Mouse (Mus musculus) layer of hippocampus, postnatal 25 days (tissue): ENCODE measurements around the gene 1700022I11Rik. TPM values are rescaled to one million over a fixed set of nuclear protein-coding genes. Genes with fewer than 3 reads are reported as not detected.
A peak's percentile ranks its signal among the peaks of the same experiment; 100 is the strongest.

Experiments used
- DNase-seq, 2 experiments: peaks; one replicate each; pipeline ENCODE4 v3.0.0; 2022; ENCODE audit warnings: mixed read lengths in 2 of 2, low spot score in 1 of 2; ENCODE audit errors: extremely low spot score in 1 of 2
- total RNA-seq, 2 experiments: library from RNA; stranded (reverse); gene quantifications; 2 replicates each; pipeline ENCODE4 v1.2.3; 2021

Gene 1700022I11Rik
- not detected for total RNA-seq

DNA sequence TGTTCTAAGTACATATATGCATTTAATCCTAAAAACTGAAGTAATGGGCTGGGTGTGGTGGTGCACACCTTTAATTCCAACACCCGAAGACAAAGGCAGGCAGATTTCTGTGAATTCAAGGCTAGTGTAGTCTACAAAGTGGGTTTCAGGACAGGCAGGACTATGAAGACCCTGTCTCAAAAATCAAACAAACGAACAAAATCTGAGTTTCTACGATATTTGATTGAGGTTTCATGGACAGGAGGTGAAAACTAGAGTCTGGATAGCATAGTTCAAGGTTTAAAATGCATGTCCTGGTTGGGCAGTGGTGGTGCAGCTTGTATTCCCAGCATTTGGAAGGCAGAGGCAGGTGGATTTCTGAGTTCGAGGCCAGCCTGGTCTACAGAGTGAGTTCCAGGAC is at the start of gene 1700022I11Rik:
Gene 1700022I11Rik (plus strand): TSS at position 301 of the 400 bp plus-strand sequence.
- no peak for DNase-seq

DNA sequence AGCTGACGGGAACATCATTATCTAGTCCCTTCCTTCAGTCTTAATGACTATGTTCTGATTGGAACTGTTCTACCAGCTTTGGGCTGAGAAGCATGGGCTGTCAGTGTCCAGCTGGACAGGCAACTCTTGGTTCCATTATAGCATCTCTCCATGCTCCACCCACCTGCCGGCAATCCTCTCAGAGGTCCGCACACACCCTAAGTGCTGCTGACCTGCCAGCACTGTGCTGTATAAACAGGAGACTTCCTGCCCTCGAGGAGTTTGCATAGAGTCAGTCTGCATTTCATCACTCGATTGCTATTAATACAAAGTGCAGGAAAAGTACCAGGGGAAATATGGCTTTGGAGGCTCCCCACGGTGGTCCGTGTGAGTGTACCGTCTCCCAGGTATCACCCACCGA is 48.7 kb upstream of the 1700022I11Rik start:
- DNase-seq: no peak

DNA sequence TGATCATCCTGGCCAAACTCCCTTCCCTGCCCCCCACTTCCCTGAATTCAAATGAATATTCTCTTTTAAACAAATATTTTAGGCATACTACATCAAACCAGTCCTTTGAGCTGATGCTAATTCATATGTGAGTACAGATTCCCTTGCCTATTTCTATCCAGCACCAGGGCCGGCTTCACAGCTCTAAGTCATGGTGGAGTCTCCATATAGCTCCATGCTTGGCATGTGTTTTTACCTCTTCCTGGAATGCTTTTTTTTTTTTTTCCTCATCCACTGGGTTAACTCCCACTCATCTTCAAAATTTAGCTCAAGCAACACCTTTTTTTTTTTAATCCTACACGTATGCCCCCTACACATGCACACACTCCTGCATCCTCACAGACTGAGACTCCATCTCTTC is 47.9 kb upstream of the 1700022I11Rik start:
- peak in 1 of 2 experiments; percentile 6 for DNase-seq

DNA sequence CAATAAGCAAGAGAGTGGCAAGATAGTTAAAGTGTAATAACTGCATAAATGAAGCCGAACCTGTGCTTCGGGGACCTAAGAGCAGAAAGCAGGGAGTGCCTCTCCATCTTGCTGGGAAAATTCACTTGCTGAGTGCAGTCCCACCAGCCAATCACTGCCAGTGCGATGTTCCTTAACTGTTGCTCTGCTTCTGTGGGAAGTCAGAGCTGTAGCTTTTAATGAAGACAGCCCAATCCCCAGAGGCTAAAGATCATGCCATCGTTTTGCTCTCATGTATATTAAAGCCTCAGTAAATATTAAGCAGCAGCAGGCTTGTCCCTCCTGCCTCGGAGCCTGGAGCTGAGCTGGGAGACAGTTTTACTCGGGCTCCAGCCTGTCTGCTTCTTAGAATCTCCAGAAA is 47.3 kb upstream of the 1700022I11Rik start:
- peak in 1 of 2 experiments; percentile 7 for DNase-seq

DNA sequence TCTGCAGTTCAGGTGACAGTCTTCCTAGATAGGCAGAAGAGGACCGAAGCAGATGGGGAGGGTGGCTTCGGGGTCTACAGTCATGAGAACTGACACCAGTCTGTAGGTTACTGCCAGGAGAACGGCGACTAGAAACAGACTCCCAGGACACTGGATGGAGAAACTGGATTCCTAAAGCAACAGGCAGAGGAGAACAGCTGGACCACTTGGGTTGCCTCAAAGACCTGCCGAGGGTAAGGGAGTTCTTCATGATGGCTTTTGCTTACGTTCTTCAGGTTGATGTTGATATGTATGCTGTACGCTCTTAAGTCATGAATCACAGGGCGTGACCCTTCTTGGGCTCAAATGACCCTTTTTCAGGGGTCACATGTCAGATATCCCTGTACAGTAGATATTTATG is 46.9 kb upstream of the 1700022I11Rik start:
- DNase-seq: peak in 1 of 2 experiments; percentile 2

DNA sequence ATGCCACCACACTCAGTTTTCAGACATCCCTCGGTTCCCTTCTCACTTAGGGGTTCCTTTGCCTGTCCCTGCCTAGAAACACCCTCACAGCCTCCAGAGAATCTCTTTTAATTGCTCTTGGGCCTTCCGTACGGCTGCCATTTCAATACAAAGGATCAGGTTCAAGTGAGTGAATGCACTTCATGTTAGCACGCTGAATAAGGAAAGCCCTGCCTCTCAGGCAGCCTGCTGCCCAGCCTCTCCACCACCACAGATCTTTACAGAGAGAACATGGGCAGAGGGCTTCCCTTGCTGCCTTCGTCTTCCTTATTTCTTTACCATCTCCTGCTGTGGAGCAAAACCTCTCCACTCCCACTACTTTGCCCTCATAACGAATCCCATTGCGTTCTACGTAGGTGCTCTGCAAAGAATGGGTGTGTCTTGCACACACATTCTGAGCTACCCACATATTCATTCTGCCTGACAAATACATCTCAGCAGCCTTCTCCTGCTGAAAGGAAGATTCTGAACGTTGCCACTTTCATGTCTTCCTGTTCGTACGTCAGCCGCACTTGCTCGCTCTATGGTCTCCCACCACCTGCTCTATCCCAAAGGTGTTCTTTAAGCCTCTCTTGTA is 45.2 kb upstream of the 1700022I11Rik start:
- peak in 1 of 2 experiments; percentile 5 for DNase-seq

DNA sequence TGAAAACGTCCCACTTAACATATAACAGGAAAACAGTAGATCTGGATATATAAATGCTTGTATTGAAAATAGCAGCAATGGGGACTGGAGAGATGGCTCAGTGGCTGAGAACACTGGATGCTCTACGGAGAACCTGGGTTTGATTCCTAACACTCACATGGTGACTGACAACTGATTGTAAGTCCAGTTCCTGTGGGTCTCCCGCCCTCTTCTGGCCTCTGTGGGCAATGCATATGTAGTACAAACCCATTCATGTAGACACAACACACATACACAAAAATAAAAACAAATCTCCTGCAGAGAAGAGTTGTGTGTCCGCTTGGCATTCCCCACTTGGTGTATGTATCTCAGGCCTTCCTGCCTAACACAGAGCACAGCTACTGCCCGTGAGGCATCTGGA is 41.2 kb upstream of the 1700022I11Rik start:
- peak in 1 of 2 experiments; percentile 3 for DNase-seq

DNA sequence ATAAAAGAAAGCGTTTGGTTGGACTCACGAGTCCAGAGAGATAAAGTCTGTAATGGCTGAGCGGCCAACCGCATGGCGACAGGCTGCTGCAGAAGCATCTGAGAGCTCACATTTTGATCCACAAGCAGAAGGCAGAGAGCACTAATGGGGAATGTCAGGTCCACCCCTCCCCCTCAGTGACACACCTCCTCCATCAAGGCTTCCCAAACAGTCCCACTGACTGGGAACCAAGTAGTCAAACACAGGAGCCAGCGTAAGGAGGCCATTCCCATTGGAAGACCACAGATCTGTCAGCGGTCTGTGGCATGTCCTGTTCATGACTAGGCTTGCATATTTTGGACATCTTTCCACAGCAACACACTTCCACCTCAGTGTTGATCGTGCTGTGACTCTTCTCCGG is 40.5 kb upstream of the 1700022I11Rik start:
- peak in 1 of 2 experiments; percentile 2 for DNase-seq

DNA sequence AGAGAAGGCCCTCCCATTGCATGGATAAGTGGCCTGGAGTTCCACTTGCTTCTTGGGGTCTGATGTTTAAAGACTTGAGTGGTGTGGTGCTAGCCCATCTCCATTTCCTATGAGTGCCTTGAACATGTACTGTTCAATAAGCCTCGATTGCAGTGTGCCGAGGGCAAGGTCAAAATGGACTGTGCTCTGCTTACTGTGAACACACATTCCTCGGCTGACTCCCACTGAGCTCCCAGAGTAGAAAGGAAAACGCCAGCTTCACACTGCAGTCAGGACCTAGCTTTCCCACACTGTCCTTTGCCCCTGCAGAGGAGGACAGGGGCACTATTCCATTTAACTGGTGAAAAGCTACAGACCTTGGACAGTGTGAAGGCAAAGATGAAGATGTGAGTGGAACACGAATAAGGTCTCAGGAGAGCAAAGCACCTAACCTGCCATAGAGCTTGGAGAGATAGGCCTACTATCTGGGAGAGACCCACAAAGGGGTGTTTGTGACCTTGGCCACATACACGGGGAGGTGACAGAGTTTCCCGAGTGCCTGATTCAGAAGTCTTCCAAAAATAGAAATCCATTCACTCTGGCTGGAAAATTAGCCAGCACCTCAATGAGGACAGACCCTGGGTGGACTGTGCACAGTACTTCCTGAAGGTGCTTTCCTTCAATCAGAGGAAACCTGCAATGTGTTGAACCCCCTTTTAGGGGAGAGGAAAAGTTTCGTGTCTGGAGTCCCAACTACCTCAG is 37.0 kb upstream of the 1700022I11Rik start:
- DNase-seq: peak in 1 of 2 experiments; percentile 3

DNA sequence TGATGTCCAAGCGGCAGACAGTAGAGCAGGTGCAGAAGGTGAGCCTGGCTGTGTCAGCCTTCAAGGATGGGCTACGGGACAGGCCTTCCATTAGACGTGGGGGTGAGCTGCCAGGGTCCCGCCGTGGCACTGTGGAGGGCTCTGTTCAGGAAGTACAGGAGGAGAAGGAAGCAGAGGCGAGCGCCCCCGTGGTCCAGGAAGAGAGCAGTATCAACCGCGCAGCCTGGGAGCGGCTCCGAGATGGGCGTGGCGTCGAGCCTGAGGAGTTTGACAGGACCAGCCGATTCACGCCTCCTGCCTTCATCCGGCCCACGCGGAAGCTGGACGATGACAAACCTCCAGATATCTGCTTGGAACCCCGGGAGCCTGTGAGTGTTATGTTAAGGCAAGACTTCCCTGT is 35.8 kb upstream of the 1700022I11Rik start:
- peak in 1 of 2 experiments; percentile 9 for DNase-seq

DNA sequence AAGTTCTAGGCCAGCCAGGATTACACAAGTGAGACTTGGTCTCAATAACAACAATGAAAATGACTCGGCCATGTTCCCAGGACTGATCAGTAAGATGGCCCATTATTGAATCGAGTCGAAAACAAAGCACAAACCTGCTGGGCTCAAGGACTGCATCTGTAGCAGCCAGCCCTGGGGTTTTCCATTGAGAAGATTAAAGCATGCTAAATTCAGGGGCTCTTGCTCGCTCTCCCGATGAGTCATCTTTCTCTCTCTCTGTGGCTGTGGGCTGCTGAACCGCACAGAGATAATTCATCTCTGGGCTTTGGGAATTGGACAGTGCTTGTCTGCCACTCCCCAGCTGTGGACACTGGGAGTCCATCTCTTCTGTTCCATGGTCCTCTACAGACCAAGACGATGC is 28.0 kb upstream of the 1700022I11Rik start:
- DNase-seq: no peak

DNA sequence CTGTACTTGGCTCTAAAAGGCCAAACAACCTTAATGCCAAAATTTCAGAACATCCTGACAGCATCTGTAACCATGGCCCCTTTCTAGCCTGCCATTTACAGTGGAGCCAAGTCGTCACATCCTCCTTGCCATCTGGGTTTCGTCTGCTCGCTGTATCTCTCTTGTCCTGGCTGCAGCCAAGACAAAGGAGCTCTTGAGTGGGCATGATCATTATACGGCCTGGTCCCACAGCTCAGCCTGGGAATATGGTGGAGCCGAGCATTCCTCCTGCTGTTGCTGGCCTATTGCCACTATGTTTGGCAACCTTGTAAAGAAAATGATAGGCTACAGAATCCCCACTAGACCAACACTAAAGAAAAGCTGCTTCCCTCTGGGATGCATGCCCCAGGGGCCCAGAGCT is 26.1 kb upstream of the 1700022I11Rik start:
- DNase-seq: no peak

DNA sequence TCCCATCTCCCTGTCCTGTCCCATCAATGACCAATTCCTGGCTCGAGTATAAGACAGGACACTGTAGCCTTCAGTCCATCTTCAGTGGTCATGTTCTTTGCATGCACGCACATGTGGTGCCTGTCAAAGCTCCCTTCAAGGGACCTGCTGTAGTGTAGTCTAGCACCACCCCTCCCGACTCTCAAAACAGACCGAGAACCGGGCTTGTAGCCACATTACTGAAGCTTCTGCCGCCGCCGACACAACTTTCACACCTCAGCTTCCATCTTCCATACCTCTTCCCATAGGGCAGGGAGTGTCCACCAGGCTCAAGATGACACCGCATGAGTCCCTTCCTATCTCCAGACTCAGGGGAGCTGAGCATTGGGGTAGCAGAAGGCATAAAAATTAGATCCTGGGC is 25.2 kb upstream of the 1700022I11Rik start:
- DNase-seq: no peak

DNA sequence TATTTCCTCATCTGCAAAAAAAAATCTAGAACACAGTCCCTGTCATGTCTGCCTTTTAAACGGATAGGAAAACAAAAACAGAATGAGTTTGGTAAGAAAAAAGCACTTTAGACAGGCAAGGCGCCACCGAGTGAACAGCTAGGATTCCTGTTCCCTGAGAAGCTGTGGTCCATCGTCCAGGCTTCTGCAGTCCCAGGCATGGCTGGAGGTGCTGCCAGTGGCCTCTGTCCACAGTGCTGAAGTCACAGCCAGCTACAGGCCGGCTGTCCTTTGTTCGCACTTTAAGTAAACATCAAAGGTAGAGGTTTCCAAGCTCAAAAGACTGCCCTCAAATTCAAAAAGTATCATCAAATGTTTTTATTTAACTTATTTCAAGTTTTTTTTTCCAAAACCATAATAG is 24.4 kb upstream of the 1700022I11Rik start:
- no peak for DNase-seq

DNA sequence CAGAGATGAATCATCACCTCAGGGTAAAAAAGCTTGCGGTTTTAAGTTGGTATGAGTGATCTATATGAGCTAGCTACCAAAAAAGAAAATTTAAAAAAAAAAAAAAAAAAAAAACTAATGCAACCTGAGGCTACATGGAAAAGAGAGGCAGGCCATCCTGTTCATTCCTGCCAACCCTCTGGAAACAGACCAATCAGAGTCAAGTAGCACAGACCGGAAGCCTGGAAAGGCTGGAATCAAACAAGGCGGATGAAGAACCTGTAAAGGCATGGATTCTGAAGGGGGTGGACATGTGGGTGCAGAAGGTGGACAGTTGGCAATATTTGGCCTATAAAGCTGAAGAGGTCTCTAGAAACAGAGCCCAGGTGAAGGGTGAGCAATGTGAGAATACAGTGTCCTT is 24.0 kb upstream of the 1700022I11Rik start:
- no peak for DNase-seq

DNA sequence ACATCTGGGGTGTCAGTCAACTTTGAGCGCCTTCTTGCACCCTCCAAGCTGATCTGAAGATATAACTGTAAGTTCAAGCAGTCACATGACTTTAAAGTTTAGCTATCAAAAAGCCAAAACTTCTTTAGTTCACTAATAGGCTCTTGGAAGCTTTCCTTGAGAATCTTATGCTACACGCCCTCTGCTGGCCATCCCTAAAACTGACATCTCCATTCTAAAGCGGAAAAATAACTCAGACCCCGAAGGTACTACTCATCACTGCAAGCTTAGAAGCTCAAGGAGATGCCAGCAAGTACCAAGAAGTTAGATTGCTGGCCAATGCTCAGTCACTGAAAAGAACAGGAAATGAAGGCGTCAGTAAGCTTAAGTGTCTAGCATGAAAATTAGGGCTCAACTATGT is 23.5 kb upstream of the 1700022I11Rik start:
- peak in 1 of 2 experiments; percentile 79 for DNase-seq

DNA sequence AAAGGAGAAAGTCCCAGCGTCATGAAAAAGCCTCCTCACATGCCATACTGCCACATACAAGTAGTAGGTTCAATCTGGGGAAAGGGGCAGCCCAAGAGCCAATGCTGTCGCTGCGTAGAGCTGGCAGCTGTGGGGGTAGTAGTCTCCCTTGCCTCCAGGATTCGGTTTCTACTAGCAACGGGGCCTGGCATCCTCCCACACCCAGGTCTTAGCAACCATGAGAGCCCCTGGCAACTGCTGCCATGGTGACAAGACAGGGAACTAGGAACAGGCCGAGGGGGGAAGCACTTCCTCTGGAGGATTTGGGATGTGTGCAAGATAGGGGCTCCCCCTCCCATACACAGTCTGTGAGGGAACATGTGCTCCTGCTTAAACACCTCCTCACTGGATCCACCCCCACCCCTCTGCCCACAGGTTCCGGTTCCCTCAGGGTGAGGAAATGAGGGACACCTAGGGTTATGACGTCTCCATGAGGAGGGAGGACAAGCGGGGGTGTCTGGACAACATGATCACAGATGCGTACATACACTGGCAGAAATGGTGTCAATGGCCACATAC is 22.6 kb upstream of the 1700022I11Rik start:
- DNase-seq: peak; percentile 69 to 72

DNA sequence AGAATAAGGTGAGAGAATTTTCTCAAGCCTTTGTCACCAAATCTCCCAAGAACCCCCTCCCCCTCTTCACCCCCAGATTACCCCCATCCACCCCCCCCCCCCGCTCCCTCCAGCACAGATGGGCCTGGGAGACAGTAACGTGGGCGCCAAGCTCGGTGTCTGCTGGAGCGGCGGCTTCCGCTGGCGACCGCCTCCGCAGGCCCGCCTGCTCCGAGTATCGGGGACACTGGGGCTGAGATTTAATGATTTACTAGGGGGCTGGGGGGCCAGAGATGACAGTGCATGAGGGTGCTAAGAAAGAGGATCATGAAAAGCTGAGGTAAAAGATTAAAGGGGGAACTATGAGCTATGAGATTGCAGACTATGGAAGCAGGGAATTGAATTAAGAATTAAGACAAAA is 20.9 kb upstream of the 1700022I11Rik start:
- DNase-seq: peak in 1 of 2 experiments; percentile 42

DNA sequence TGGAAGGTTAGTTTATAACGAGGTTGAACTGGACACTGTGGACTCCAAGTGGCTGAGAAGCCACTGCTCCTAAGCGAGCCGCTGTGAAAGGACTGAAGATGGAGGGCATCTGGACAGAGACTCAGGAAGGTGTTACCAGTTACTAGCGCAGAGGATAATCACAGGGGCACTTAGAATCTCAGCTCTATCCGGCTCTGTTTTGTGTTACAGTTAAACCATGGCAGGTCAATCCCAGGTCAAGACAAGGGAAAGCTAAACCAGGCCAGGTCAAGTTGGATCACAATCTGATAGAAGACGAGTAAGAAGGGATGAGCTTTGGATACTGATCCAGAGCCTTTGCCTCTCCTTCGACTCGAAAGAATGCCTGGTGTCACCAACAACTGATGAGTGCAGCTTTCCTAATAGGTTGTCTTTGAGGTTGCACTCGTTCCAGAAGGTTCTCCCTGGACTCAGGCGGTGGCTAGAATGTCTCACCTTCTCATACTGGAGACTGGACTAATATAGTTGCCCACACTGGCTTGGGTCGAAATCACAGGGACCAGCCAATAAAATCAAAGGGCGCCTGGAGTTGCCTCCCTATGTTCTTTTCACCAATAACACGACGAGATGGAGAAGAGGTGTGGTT is 20.2 kb upstream of the 1700022I11Rik start:
- DNase-seq: no peak

DNA sequence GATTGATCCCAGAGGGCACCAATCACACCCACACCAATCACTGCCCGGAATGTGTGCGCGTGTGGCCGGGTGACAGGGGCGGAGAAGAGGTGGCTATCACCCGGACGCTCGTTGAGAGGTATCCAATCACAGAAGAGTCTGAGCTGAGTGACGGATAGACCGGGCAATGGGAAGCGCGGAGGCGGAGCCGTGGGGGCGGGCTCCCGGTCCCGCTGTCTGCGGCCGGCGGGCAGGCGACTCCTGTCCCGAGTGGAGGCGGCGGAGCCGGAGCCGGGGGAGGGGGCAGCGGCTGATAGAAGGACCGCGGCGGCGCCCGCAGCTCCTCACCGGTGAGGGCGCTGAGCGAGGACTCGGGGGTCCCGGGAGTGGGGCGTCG is 19.7 kb upstream of the 1700022I11Rik start, which contains the start of gene Dnajb5:
Gene Dnajb5 (plus strand): TSS at position 139 of the 376 bp plus-strand sequence.
- DNase-seq: peak; percentile 95 to 99

DNA sequence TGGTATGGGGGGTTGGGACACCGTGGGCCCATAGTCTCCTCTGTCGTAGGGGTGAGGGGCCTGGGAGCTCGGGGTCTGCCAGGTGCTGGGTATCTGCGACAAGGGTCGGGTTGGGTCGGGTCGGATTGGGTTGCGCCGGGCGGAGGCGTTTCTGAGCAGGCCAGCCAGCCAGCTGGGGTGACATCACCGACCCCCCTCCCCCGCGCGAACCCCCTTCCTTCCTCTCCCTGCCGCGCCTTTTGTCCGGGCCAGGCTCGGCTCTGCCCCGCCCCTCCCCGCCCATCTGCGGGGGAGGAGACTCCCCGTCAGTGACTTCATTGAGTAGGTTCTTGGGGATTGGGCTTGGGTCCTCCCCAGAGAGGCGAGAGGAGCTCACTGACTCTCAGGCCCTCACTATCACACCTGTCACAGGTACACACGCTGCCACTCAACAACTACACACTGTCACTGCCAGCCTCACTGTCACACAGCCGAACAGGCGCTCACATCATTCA is 19.3 kb upstream of the 1700022I11Rik start:
- peak; percentile 69 to 77 for DNase-seq
